Mouse (Mus musculus): ENCODE results near the gene Lrfn2. TPM values are rescaled to one million over a fixed set of nuclear protein-coding genes. Genes with fewer than 3 reads are reported as not detected.
A peak's percentile ranks its signal among the peaks of the same experiment; 100 is the strongest.

The Lrfn2 gene
- polyA plus RNA-seq, 1 experiment from 2014 or later = not detected

GRCm38 (mm10) chr17:49018774-49019488 lies 86.8 kb downstream of the Lrfn2 start:
- H3K9ac ChIP-seq (ENCODE audit: low read depth, low read length) = no peak overlapping the region
- WGBS (ENCODE audit: insufficient replicate concordance) = 31% methylated on average over 8 of the region's 8 CpGs
- H3K27me3 ChIP-seq (ENCODE audit: control insufficient read depth, insufficient read depth, low read depth, low read length) = no peaks in the 10 kb centered on the region
- H3K36me3 ChIP-seq (ENCODE audit: control insufficient read depth, insufficient read depth) = no peaks in the 10 kb centered on the region
- no peaks in the 10 kb centered on the region for H3K4me1 ChIP-seq (ENCODE audit: control insufficient read depth, low read depth, low read length)
- no peaks in the 10 kb centered on the region for H3K9me3 ChIP-seq (replicated peaks; ENCODE audit: control insufficient read depth, low read length)
- ATAC-seq (ENCODE audit: low read depth) = no peak
- H3K27ac ChIP-seq (ENCODE audit: low read length) = no peak overlapping the region
- no peak overlapping the region for H3K4me2 ChIP-seq (ENCODE audit: low read depth, low read length)
- no peak overlapping the region for H3K4me3 ChIP-seq (ENCODE audit: low read depth, low read length)

- Histone ChIP-seq H3K4me1 (ENCODE audit: control insufficient read depth, low read depth, low read length) (no peaks in the 10 kb centered on the region), H3K36me3 (ENCODE audit: control insufficient read depth, insufficient read depth) (no peaks in the 10 kb centered on the region), H3K9ac (ENCODE audit: low read depth, low read length) (no peak overlapping the region), H3K27ac (ENCODE audit: low read length) (no peak overlapping the region), H3K4me3 (ENCODE audit: low read depth, low read length) (no peak overlapping the region), H3K27me3 (ENCODE audit: control insufficient read depth, insufficient read depth, low read depth, low read length) (no peaks in the 10 kb centered on the region), H3K9me3 (replicated peaks; ENCODE audit: control insufficient read depth, low read length) (no peaks in the 10 kb centered on the region), H3K4me2 (ENCODE audit: low read depth, low read length) (0 out of 2 replicates have a peak overlapping the region, but pooled peaks have one; percentile 3)
- 17% methylated on average over 11 of the region's 11 CpGs for WGBS (ENCODE audit: insufficient replicate concordance)
- ATAC-seq (ENCODE audit: low read depth) = peak; percentile 71
Observed at GRCm38 (mm10) chr17:49029556-49030268, 97.5 kb downstream of the Lrfn2 start.

- Histone ChIP-seq H3K27ac (ENCODE audit: low read length) (no peak overlapping the region), H3K36me3 (ENCODE audit: control insufficient read depth, insufficient read depth) (no peaks in the 10 kb centered on the region), H3K9me3 (replicated peaks; ENCODE audit: control insufficient read depth, low read length) (no peaks in the 10 kb centered on the region), H3K9ac (ENCODE audit: low read depth, low read length) (no peak overlapping the region), H3K4me1 (ENCODE audit: control insufficient read depth, low read depth, low read length) (no peaks in the 10 kb centered on the region), H3K27me3 (ENCODE audit: control insufficient read depth, insufficient read depth, low read depth, low read length) (no peaks in the 10 kb centered on the region), H3K4me2 (ENCODE audit: low read depth, low read length) (no peak overlapping the region), H3K4me3 (ENCODE audit: low read depth, low read length) (no peak overlapping the region)
- no peak for ATAC-seq (ENCODE audit: low read depth)
- WGBS (ENCODE audit: insufficient replicate concordance) = 78% methylated on average over 7 of the region's 7 CpGs
Observed at GRCm38 (mm10) chr17:49030269-49030615, 98.1 kb downstream of the Lrfn2 start.

- no peak overlapping the region for H3K4me2 ChIP-seq (ENCODE audit: low read depth, low read length)
- no peak overlapping the region for H3K9ac ChIP-seq (ENCODE audit: low read depth, low read length)
- H3K4me3 ChIP-seq (ENCODE audit: low read depth, low read length) = no peak overlapping the region
- H3K36me3 ChIP-seq (ENCODE audit: control insufficient read depth, insufficient read depth) = no peaks in the 10 kb centered on the region
- H3K27ac ChIP-seq (ENCODE audit: low read length) = no peak overlapping the region
- no peaks in the 10 kb centered on the region for H3K27me3 ChIP-seq (ENCODE audit: control insufficient read depth, insufficient read depth, low read depth, low read length)
- no peaks in the 10 kb centered on the region for H3K4me1 ChIP-seq (ENCODE audit: control insufficient read depth, low read depth, low read length)
- H3K9me3 ChIP-seq (replicated peaks; ENCODE audit: control insufficient read depth, low read length) = no peaks in the 10 kb centered on the region
- no peak for ATAC-seq (ENCODE audit: low read depth)
- WGBS (ENCODE audit: insufficient replicate concordance) = 79% methylated on average over 5 of the region's 5 CpGs
Observed at GRCm38 (mm10) chr17:49030841-49031240, 98.7 kb downstream of the Lrfn2 start.

GRCm38 (mm10) chr17:49031790-49032189 lies 99.6 kb downstream of the Lrfn2 start:
- Histone ChIP-seq H3K4me1 (ENCODE audit: control insufficient read depth, low read depth, low read length) (no peaks in the 10 kb centered on the region), H3K27me3 (ENCODE audit: control insufficient read depth, insufficient read depth, low read depth, low read length) (no peaks in the 10 kb centered on the region), H3K27ac (ENCODE audit: low read length) (no peak overlapping the region), H3K9me3 (replicated peaks; ENCODE audit: control insufficient read depth, low read length) (no peaks in the 10 kb centered on the region), H3K4me2 (ENCODE audit: low read depth, low read length) (no peak overlapping the region), H3K36me3 (ENCODE audit: control insufficient read depth, insufficient read depth) (no peaks in the 10 kb centered on the region), H3K4me3 (ENCODE audit: low read depth, low read length) (no peak overlapping the region), H3K9ac (ENCODE audit: low read depth, low read length) (no peak overlapping the region)
- WGBS (ENCODE audit: insufficient replicate concordance) = 66% methylated on average over 8 of the region's 8 CpGs
- no peak for ATAC-seq (ENCODE audit: low read depth)

- Histone ChIP-seq H3K4me1 (ENCODE audit: control insufficient read depth, low read depth, low read length) (no peaks in the 10 kb centered on the region), H3K9me3 (replicated peaks; ENCODE audit: control insufficient read depth, low read length) (no peaks in the 10 kb centered on the region), H3K9ac (ENCODE audit: low read depth, low read length) (no peak overlapping the region), H3K27ac (ENCODE audit: low read length) (no peak overlapping the region), H3K36me3 (ENCODE audit: control insufficient read depth, insufficient read depth) (no peaks in the 10 kb centered on the region), H3K27me3 (ENCODE audit: control insufficient read depth, insufficient read depth, low read depth, low read length) (no peaks in the 10 kb centered on the region), H3K4me2 (ENCODE audit: low read depth, low read length) (no peak overlapping the region), H3K4me3 (ENCODE audit: low read depth, low read length) (no peak overlapping the region)
- no peak for ATAC-seq (ENCODE audit: low read depth)
Observed at GRCm38 (mm10) chr17:49033276-49033675, 101.1 kb downstream of the Lrfn2 start.

GRCm38 (mm10) chr17:49033686-49034250 lies 101.6 kb downstream of the Lrfn2 start:
- H3K9ac ChIP-seq (ENCODE audit: low read depth, low read length) = no peak overlapping the region
- no peaks in the 10 kb centered on the region for H3K9me3 ChIP-seq (replicated peaks; ENCODE audit: control insufficient read depth, low read length)
- H3K4me2 ChIP-seq (ENCODE audit: low read depth, low read length) = no peak overlapping the region
- WGBS (ENCODE audit: insufficient replicate concordance) = 47% methylated on average over 5 of the region's 5 CpGs
- no peaks in the 10 kb centered on the region for H3K4me1 ChIP-seq (ENCODE audit: control insufficient read depth, low read depth, low read length)
- H3K27me3 ChIP-seq (ENCODE audit: control insufficient read depth, insufficient read depth, low read depth, low read length) = no peaks in the 10 kb centered on the region
- ATAC-seq (ENCODE audit: low read depth) = no peak
- no peaks in the 10 kb centered on the region for H3K36me3 ChIP-seq (ENCODE audit: control insufficient read depth, insufficient read depth)
- no peak overlapping the region for H3K27ac ChIP-seq (ENCODE audit: low read length)
- H3K4me3 ChIP-seq (ENCODE audit: low read depth, low read length) = no peak overlapping the region

GRCm38 (mm10) chr17:49035052-49035451 lies 102.9 kb downstream of the Lrfn2 start:
- H3K4me1 ChIP-seq (ENCODE audit: control insufficient read depth, low read depth, low read length) = no peaks in the 10 kb centered on the region
- H3K27me3 ChIP-seq (ENCODE audit: control insufficient read depth, insufficient read depth, low read depth, low read length) = no peaks in the 10 kb centered on the region
- H3K9ac ChIP-seq (ENCODE audit: low read depth, low read length) = no peak overlapping the region
- H3K4me2 ChIP-seq (ENCODE audit: low read depth, low read length) = no peak overlapping the region
- no peaks in the 10 kb centered on the region for H3K36me3 ChIP-seq (ENCODE audit: control insufficient read depth, insufficient read depth)
- H3K4me3 ChIP-seq (ENCODE audit: low read depth, low read length) = no peak overlapping the region
- H3K9me3 ChIP-seq (replicated peaks; ENCODE audit: control insufficient read depth, low read length) = no peaks in the 10 kb centered on the region
- no peak overlapping the region for H3K27ac ChIP-seq (ENCODE audit: low read length)
- WGBS (ENCODE audit: insufficient replicate concordance) = 45% methylated on average over 6 of the region's 6 CpGs
- ATAC-seq (ENCODE audit: low read depth) = no peak
